Mouse (Mus musculus) MEL (cell line): ENCODE data around the gene Ip6k3. TPM values are rescaled to one million over a fixed set of nuclear protein-coding genes. Genes with fewer than 3 reads are reported as not detected.

Experiments used
- DNase-seq: peaks from one replicate; pipeline ENCODE4 v3.0.0; 2011; ENCODE audit warnings: low read depth, low spot score
- H3K27ac ChIP-seq: 2 replicates; pipeline ENCODE4 v1.5.1; 2012; ENCODE audit warnings: low read depth, mild to moderate bottlenecking, control low read depth, low read length, moderate library complexity; ENCODE audit not compliant: control insufficient read depth
- H3K27me3 ChIP-seq, 2 experiments: fragments of 150-350 bp in 1 of 2; sonication (generic) in 1 of 2; 2 replicates each; pipeline ENCODE4 v1.6.1; 2012; ENCODE audit warnings: low read length in 2 of 2, mild to moderate bottlenecking in 2 of 2, improper control_type of control experiment in 1 of 2, moderate library complexity in 1 of 2; ENCODE audit not compliant: insufficient read depth in 2 of 2, control insufficient read depth in 1 of 2
- H3K36me3 ChIP-seq, 2 experiments: 2 replicates each; pipeline ENCODE4 v1.6.1; 2012 to 2014; ENCODE audit warnings: low read length in 2 of 2, improper control_type of control experiment in 1 of 2, inconsistent platforms in 1 of 2, mild to moderate bottlenecking in 1 of 2; ENCODE audit not compliant: insufficient read depth in 2 of 2, control insufficient read depth in 1 of 2
- H3K4me1 ChIP-seq, 2 experiments: fragments of 150-350 bp in 1 of 2; sonication (generic) in 1 of 2; 2 replicates each; pipeline ENCODE4 v1.6.1; 2012; ENCODE audit warnings: low read length in 2 of 2, improper control_type of control experiment in 1 of 2, mild to moderate bottlenecking in 1 of 2; ENCODE audit not compliant: insufficient read depth in 2 of 2, control insufficient read depth in 1 of 2
- H3K4me3 ChIP-seq, 2 experiments: fragments of 150-350 bp in 1 of 2; sonication (generic) in 1 of 2; 2 replicates each; pipeline ENCODE4 v1.5.1; 2012; ENCODE audit warnings: low read depth in 2 of 2, low read length in 2 of 2, mild to moderate bottlenecking in 2 of 2, moderate library complexity in 2 of 2, control low read depth in 1 of 2, improper control_type of control experiment in 1 of 2; ENCODE audit not compliant: control insufficient read depth in 1 of 2, insufficient read depth in 1 of 2
- H3K79me2 ChIP-seq: 2 replicates; pipeline ENCODE4 v1.6.1; 2012; ENCODE audit warnings: mild to moderate bottlenecking, low read length, moderate library complexity; ENCODE audit not compliant: control insufficient read depth, poor library complexity, insufficient read depth
- H3K9ac ChIP-seq: 2 replicates; pipeline ENCODE4 v1.6.1; 2012; ENCODE audit warnings: low read depth, mild to moderate bottlenecking, control low read depth, low read length, moderate library complexity; ENCODE audit not compliant: control insufficient read depth, poor library complexity, severe bottlenecking
- H3K9me3 ChIP-seq: fragments of 150-350 bp; sonication (generic); replicated peaks from 2 replicates; pipeline ENCODE4 v1.6.1; 2012; ENCODE audit warnings: mild to moderate bottlenecking, low read length, improper control_type of control experiment, moderate library complexity; ENCODE audit not compliant: insufficient read depth
- BHLHE40 ChIP-seq: IDR thresholded peaks from 2 replicates; pipeline ENCODE4 v1.6.1; 2012; ENCODE audit warnings: low read depth, mild to moderate bottlenecking, inconsistent platforms, low read length, improper control_type of control experiment, borderline replicate concordance
- CHD1 ChIP-seq: IDR thresholded peaks from 2 replicates; pipeline ENCODE4 v1.6.1; 2012; ENCODE audit warnings: low read depth, mild to moderate bottlenecking, inconsistent platforms, low read length, improper control_type of control experiment
- CTCF ChIP-seq, 3 experiments: IDR thresholded peaks in 2 of 3; conservative IDR thresholded peaks in 1 of 3; 2 replicates each; pipeline ENCODE4 v1.5.1; 2011 to 2012; ENCODE audit warnings: low read length in 3 of 3, low read depth in 2 of 3, mild to moderate bottlenecking in 2 of 3, improper control_type of control experiment in 1 of 3, inconsistent platforms in 1 of 3, mixed read lengths in 1 of 3, moderate library complexity in 1 of 3; ENCODE audit not compliant: control insufficient read depth in 1 of 3, insufficient read depth in 1 of 3, poor library complexity in 1 of 3, severe bottlenecking in 1 of 3
- E2F4 ChIP-seq: IDR thresholded peaks from 2 replicates; pipeline ENCODE4 v1.6.1; 2011; ENCODE audit warnings: low read depth, low read length, improper control_type of control experiment, borderline replicate concordance
- ELF1 ChIP-seq: IDR thresholded peaks from 2 replicates; pipeline ENCODE4 v1.6.1; 2014; ENCODE audit warnings: low read depth, mild to moderate bottlenecking, inconsistent platforms, low read length, improper control_type of control experiment, moderate library complexity
- ETS1 ChIP-seq: IDR thresholded peaks from 2 replicates; pipeline ENCODE4 v1.6.1; 2012; ENCODE audit warnings: low read depth, mild to moderate bottlenecking, inconsistent platforms, low read length, improper control_type of control experiment, moderate library complexity
- GATA1 ChIP-seq: IDR thresholded peaks from 2 replicates; pipeline ENCODE4 v1.6.1; 2011; ENCODE audit warnings: low read depth, low read length, improper control_type of control experiment
- HCFC1 ChIP-seq: IDR thresholded peaks from 2 replicates; pipeline ENCODE4 v1.6.1; 2012; ENCODE audit warnings: low read depth, mild to moderate bottlenecking, inconsistent platforms, low read length, improper control_type of control experiment, moderate library complexity
- JUND ChIP-seq: IDR thresholded peaks from 2 replicates; pipeline ENCODE4 v1.6.1; 2011; ENCODE audit warnings: low read depth, mild to moderate bottlenecking, improper control_type of control experiment, low read length
- KAT2A ChIP-seq: conservative IDR thresholded peaks from 2 replicates; pipeline ENCODE4 v1.6.1; 2012; ENCODE audit warnings: low read depth, low read length, improper control_type of control experiment, inconsistent platforms
- MAFK ChIP-seq: IDR thresholded peaks from 2 replicates; pipeline ENCODE4 v1.6.1; 2011; ENCODE audit warnings: low read depth, mild to moderate bottlenecking, low read length, improper control_type of control experiment, borderline replicate concordance
- MEF2A ChIP-seq: IDR thresholded peaks from 2 replicates; pipeline ENCODE4 v1.6.1; 2014; ENCODE audit warnings: low read depth, mild to moderate bottlenecking, inconsistent platforms, low read length, improper control_type of control experiment; ENCODE audit not compliant: poor library complexity, insufficient replicate concordance, severe bottlenecking; ENCODE audit errors: extremely low read depth
- MXI1 ChIP-seq: IDR thresholded peaks from 2 replicates; pipeline ENCODE4 v1.6.1; 2011; ENCODE audit warnings: mild to moderate bottlenecking, low read depth, low read length, improper control_type of control experiment
- MYC ChIP-seq: IDR thresholded peaks from 2 replicates; pipeline ENCODE4 v1.6.1; 2011; ENCODE audit warnings: low read depth, mild to moderate bottlenecking, low read length, improper control_type of control experiment, moderate library complexity
- POLR2A ChIP-seq, 2 experiments: IDR thresholded peaks; 2 replicates each; pipeline ENCODE4 v1.6.1; 2011 to 2012; ENCODE audit warnings: low read length in 2 of 2, mild to moderate bottlenecking in 2 of 2, control low read depth in 1 of 2, improper control_type of control experiment in 1 of 2, low read depth in 1 of 2, moderate library complexity in 1 of 2; ENCODE audit not compliant: control insufficient read depth in 1 of 2, insufficient read depth in 1 of 2, poor library complexity in 1 of 2
- POLR2AphosphoS2 ChIP-seq: IDR thresholded peaks from 2 replicates; pipeline ENCODE4 v1.6.1; 2011; ENCODE audit warnings: low read length, improper control_type of control experiment
- POLR2AphosphoS5 ChIP-seq: IDR thresholded peaks from 2 replicates; pipeline ENCODE4 v1.6.1; 2012; ENCODE audit warnings: low read depth, borderline replicate concordance, mild to moderate bottlenecking, inconsistent platforms, low read length, moderate library complexity, mixed read lengths
- RAD21 ChIP-seq: IDR thresholded peaks from 2 replicates; pipeline ENCODE4 v1.6.1; 2011; ENCODE audit warnings: mild to moderate bottlenecking, low read depth, low read length, improper control_type of control experiment
- SIN3A ChIP-seq: IDR thresholded peaks from 2 replicates; pipeline ENCODE4 v1.6.1; 2012; ENCODE audit warnings: low read length, improper control_type of control experiment, inconsistent platforms
- SMC3 ChIP-seq: IDR thresholded peaks from 2 replicates; pipeline ENCODE4 v1.6.1; 2011; ENCODE audit warnings: low read depth, low read length, improper control_type of control experiment
- TBP ChIP-seq: IDR thresholded peaks from 2 replicates; pipeline ENCODE4 v1.8.0; 2011; ENCODE audit warnings: low read depth, low read length, improper control_type of control experiment
- USF1 ChIP-seq: IDR thresholded peaks from 2 replicates; pipeline ENCODE4 v1.6.1; 2014; ENCODE audit warnings: low read depth, mild to moderate bottlenecking, inconsistent platforms, low read length, improper control_type of control experiment, moderate library complexity
- USF2 ChIP-seq, 2 experiments: IDR thresholded peaks; 2 replicates each; pipeline ENCODE4 v1.6.1; 2011 to 2012; ENCODE audit warnings: improper control_type of control experiment in 2 of 2, low read length in 2 of 2, borderline replicate concordance in 1 of 2, inconsistent platforms in 1 of 2, low read depth in 1 of 2, mild to moderate bottlenecking in 1 of 2; ENCODE audit not compliant: insufficient read depth in 1 of 2
- polyA plus RNA-seq, 2 experiments: library from polyadenylated mRNA; stranded (reverse) in 1 of 2; unstranded in 1 of 2; fragments of >175 nt in 1 of 2; fragments of >200 nt in 1 of 2; gene quantifications; 2 replicates each; pipeline versions ENCODE4 v1.2.1 to v1.2.4; 2012; ENCODE audit warnings: low replicate concordance in 2 of 2, low read depth in 1 of 2; ENCODE audit not compliant: insufficient read length in 2 of 2, insufficient read depth in 1 of 2, missing spikeins in 1 of 2
- total RNA-seq: library from RNA; depleted of rRNA; stranded (reverse); fragments of 300-350 nt; gene quantifications from 2 replicates; pipeline ENCODE4 v1.2.3, GENCODE M21; 2012

Ip6k3 gene
- total and polyA plus RNA-seq, 3 experiments = not detected

- Histone ChIP-seq H3K4me3 (no peak overlapping the region), H3K36me3 (peaks cover 0 to 13% of the 10 kb centered on the region in 2 experiments; a peak in 2 of 4 replicates), H3K4me1 (peaks cover 7 to 17% of the 10 kb centered on the region in 2 experiments; a peak in 3 of 4 replicates), H3K79me2 (no peaks in the 10 kb centered on the region), H3K27ac (no peak overlapping the region), H3K27me3 (no peaks in the 10 kb centered on the region), H3K9me3 (no peaks in the 10 kb centered on the region), H3K9ac (no peak overlapping the region)
- no peak for DNase-seq
- TF ChIP-seq GATA1 (no peak), HCFC1 (no peak), BHLHE40 (no peak), JUND (no peak), CHD1 (no peak), ETS1 (no peak), SMC3 (no peak), TBP (no peak), SIN3A (no peak), ELF1 (no peak), POLR2AphosphoS5 (no peak), RAD21 (no peak), POLR2AphosphoS2 (no peak), POLR2A (IDR thresholded peaks at IDR 0.05; ENCODE audit: control insufficient read depth in 1 of 2, insufficient read depth in 1 of 2, low read depth in 1 of 2, low read length in 2 of 2, poor library complexity in 1 of 2) (no peak), MYC (no peak), USF1 (no peak)
Measured at GRCm38 (mm10) chr17:27155752-27156151, 11.8 kb downstream of the Ip6k3 start.

- DNase-seq = no peak
- no peaks in the 10 kb centered on the region for H3K27me3 ChIP-seq
- H3K27ac ChIP-seq = no peak overlapping the region
- H3K4me3 ChIP-seq = no peak overlapping the region
- H3K79me2 ChIP-seq = no peaks in the 10 kb centered on the region
- peaks cover 7 to 17% of the 10 kb centered on the region in 2 experiments; a peak in 3 of 4 replicates for H3K4me1 ChIP-seq
- H3K9me3 ChIP-seq = no peaks in the 10 kb centered on the region
- no peak overlapping the region for H3K9ac ChIP-seq
- H3K36me3 ChIP-seq = peaks cover 0 to 13% of the 10 kb centered on the region in 2 experiments; a peak in 2 of 4 replicates
- TF ChIP-seq KAT2A = no peak
- no peak for TF ChIP-seq CHD1
- TF ChIP-seq BHLHE40 = no peak
- no peak for TF ChIP-seq USF2 (IDR thresholded peaks at IDR 0.05; ENCODE audit: borderline replicate concordance in 1 of 2, insufficient read depth in 1 of 2, low read depth in 1 of 2, low read length in 2 of 2)
- no peak for TF ChIP-seq MAFK
- no peak for TF ChIP-seq CTCF (IDR thresholded peaks at IDR 0.05 in 2 of 3, conservative IDR thresholded peaks at IDR 0.05 in 1 of 3; ENCODE audit: control insufficient read depth in 1 of 3, insufficient read depth in 1 of 3, low read depth in 2 of 3, low read length in 3 of 3, poor library complexity in 1 of 3, severe bottlenecking in 1 of 3)
- no peak for TF ChIP-seq MXI1
- TF ChIP-seq SMC3 = no peak
- TF ChIP-seq POLR2AphosphoS5 = no peak
- TF ChIP-seq MEF2A = no peak
- TF ChIP-seq SIN3A = no peak
- no peak for TF ChIP-seq RAD21
- no peak for TF ChIP-seq E2F4
Measured at GRCm38 (mm10) chr17:27154881-27155280, 12.7 kb downstream of the Ip6k3 start.
